Mouse (Mus musculus) thymus, postnatal 36 days (tissue): ENCODE data around the gene B230118H07Rik.
A peak's percentile ranks its signal among the peaks of the same experiment; 100 is the strongest.

Experiments
- DNase-seq, 2 experiments: peaks; one replicate each; pipeline ENCODE4 v3.0.0; 2022; ENCODE audit warnings: mixed read lengths in 2 of 2

The B230118H07Rik gene

GRCm38 (mm10) chr2:101638979-101639839 is 10.1 kb downstream of the B230118H07Rik start:
- DNase-seq, result no peak

GRCm38 (mm10) chr2:101628297-101629236 is 20.8 kb downstream of the B230118H07Rik start:
- peak; percentile 49 to 50 for DNase-seq

GRCm38 (mm10) chr2:101627227-101627626 is 22.1 kb downstream of the B230118H07Rik start:
- DNase-seq, result peak; percentile 19 to 47

GRCm38 (mm10) chr2:101624526-101624925 is 24.8 kb downstream of the B230118H07Rik start, which contains the start of gene Rag2:
Gene Rag2, plus strand, starts transcription at chr2:101624718.
- DNase-seq, result peak; percentile 74 to 87

- DNase-seq, result no peak
These were observed 25.3 kb downstream of the B230118H07Rik start for GRCm38 (mm10) chr2:101624011-101624410.

- no peak for DNase-seq
These were observed 26.3 kb downstream of the B230118H07Rik start for GRCm38 (mm10) chr2:101623042-101623441.

- peak in 1 of 2 experiments; percentile 35 for DNase-seq
These were observed 27.7 kb downstream of the B230118H07Rik start for GRCm38 (mm10) chr2:101621611-101622010.

GRCm38 (mm10) chr2:101620899-101621298 is 28.4 kb downstream of the B230118H07Rik start:
- DNase-seq, result peak; percentile 53 to 69

- DNase-seq, result no peak
These were observed 31.0 kb downstream of the B230118H07Rik start for GRCm38 (mm10) chr2:101618373-101618772.

GRCm38 (mm10) chr2:101615464-101616305 is 33.6 kb downstream of the B230118H07Rik start:
- no peak for DNase-seq

GRCm38 (mm10) chr2:101610861-101611260 is 38.5 kb downstream of the B230118H07Rik start:
- no peak for DNase-seq

GRCm38 (mm10) chr2:101608232-101608894 is 41.0 kb downstream of the B230118H07Rik start:
- peak; percentile 74 to 89 for DNase-seq

GRCm38 (mm10) chr2:101603099-101603498 is 46.2 kb downstream of the B230118H07Rik start:
- DNase-seq, result no peak

GRCm38 (mm10) chr2:101600703-101601102 is 48.6 kb downstream of the B230118H07Rik start:
- DNase-seq, result peak; percentile 43 to 58

GRCm38 (mm10) chr2:101598190-101599181 is 50.8 kb downstream of the B230118H07Rik start:
- no peak for DNase-seq

GRCm38 (mm10) chr2:101597186-101597585 is 52.1 kb downstream of the B230118H07Rik start:
- DNase-seq, result no peak

GRCm38 (mm10) chr2:101594681-101595080 is 54.7 kb downstream of the B230118H07Rik start:
- no peak for DNase-seq

- DNase-seq, result no peak
These were observed 56.4 kb downstream of the B230118H07Rik start for GRCm38 (mm10) chr2:101592886-101593285.

- no peak for DNase-seq
These were observed 57.1 kb downstream of the B230118H07Rik start for GRCm38 (mm10) chr2:101592023-101592841.
